Mouse (Mus musculus) left cerebral cortex, postnatal 10 days (tissue): ENCODE data around the gene Ndufa1. TPM values are rescaled to one million over a fixed set of nuclear protein-coding genes. Genes with fewer than 3 reads are reported as not detected.
"Not testable (repeated sequence)": the region's sequence is repeated elsewhere in the genome, so short reads cannot be mapped to it uniquely, and the experiment has no call there.

ENCODE experiments used
- DNase-seq, 2 experiments: peaks; one replicate each; pipeline ENCODE4 v3.0.0; 2021 to 2022; ENCODE audit warnings: low spot score in 2 of 2, mixed read lengths in 1 of 2; ENCODE audit errors: extremely low spot score in 1 of 2
- intact Hi-C: fragments of 180-260 bp; cut with DNase I; formaldehyde crosslinking; loops from one replicate; pipeline ENCODE4 v1.15.1; 2025
- total RNA-seq, 2 experiments: library from RNA; stranded (reverse); gene quantifications; 2 replicates each; pipeline ENCODE4 v1.2.3; 2021

Gene Ndufa1
- total RNA-seq = 100 to 1,000 TPM; 225 to 235 TPM

- intact Hi-C loops = no loop called here
- peak; percentile 73 to 87 for DNase-seq
These were observed at the start of gene Ndufa1, which contains the start of gene Rnf113a1 for GRCm38 (mm10) chrX:37191105-37191743. TSS of gene Ndufa1 (minus strand) at chrX:37191163. TSS of gene Rnf113a1 (plus strand) at chrX:37191245.

DNA sequence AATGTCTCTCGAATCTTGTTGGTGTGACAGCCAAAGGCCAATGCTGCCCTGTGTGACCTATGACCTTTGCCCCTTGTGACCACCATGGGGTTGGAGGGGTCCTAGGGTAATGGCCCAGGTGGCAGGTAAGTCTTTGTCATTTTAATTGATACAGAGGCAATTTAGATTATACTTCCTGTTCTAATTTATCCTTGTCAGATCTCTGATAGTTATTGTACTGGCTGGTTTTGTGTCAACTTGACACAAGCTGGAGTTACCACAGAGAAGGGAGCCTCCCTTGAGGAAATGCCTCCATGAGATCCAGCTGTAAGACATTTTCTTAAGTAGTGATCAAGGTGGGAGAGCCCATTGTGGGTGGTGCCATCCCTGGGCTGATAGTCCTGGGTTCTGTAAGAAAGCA lies 31.2 kb upstream of the Ndufa1 start, which contains the start of gene Rhox1:
TSS of gene Rhox1 (minus strand) at position 101 of the 400 bp plus-strand sequence.
- DNase-seq, intact Hi-C loops: not testable (repeated sequence)

- no peak for DNase-seq
- intact Hi-C loops = no loop called here
These were observed 20.0 kb upstream of the Ndufa1 start, which contains the start of gene Gm9 for GRCm38 (mm10) chrX:37210941-37211340. TSS of gene Gm9 (minus strand) at chrX:37211041.

- no peak for DNase-seq
- intact Hi-C loops = no loop called here
These were observed 7.7 kb upstream of the Ndufa1 start for GRCm38 (mm10) chrX:37198676-37199075.

GRCm38 (mm10) chrX:37191744-37192379 lies 899 bp upstream of the Ndufa1 start:
- no peak for DNase-seq
- intact Hi-C loops = no loop called here

- intact Hi-C loops = no loop called here
- no peak for DNase-seq
These were observed 233 bp downstream of the Ndufa1 start for GRCm38 (mm10) chrX:37190755-37191104.

DNA sequence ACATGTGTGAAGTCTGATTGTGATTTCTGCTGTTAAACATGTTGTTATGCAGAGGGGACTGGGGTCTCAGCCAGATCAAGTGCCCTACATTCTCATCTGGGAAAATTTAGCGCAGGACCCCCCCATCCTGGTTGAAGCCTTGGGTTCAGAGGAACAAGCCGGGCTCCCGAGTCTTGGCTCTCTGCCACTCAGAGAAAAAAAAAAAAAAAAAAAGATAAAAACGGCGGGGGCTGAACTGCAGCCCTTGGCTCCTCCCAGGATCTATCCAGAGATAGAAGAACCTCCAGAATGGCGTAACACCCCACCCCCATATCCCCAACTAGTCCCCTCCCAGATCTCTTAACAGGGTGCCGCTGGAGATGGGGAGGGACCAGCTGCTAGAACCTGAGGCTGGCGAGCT lies 6.6 kb downstream of the Ndufa1 start:
- DNase-seq, intact Hi-C loops: not testable (repeated sequence)

GRCm38 (mm10) chrX:37168742-37169141 lies 22.2 kb downstream of the Ndufa1 start, which contains the start of gene Akap14:
TSS of gene Akap14 (minus strand) at chrX:37168842.
- intact Hi-C loops = no loop called here
- no peak for DNase-seq

GRCm38 (mm10) chrX:37167085-37167484 lies 23.9 kb downstream of the Ndufa1 start:
- intact Hi-C loops = no loop called here
- peak; percentile 7 to 25 for DNase-seq

DNA sequence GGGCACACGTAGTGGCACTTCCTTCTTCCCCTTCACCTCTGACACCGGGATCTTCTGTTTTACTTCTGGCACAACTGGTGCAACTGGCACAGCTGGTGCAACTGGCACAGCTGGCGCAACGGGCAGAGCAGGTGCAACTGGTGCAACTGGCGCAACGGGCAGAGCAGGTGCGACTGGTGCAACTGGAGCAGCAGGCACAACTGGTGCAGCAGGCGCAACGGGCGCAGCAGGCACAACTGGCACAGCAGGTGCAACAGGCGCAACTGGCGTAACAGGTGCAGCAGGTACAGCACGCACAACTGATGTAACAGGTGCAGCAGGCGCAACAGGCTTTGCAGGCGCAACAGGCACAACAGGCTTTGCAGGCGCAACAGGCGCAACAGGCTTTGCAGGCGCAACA lies 27.8 kb downstream of the Ndufa1 start:
- DNase-seq = no peak
- intact Hi-C loops = no loop called here

- intact Hi-C loops = no loop called here
These were observed 29.8 kb downstream of the Ndufa1 start for GRCm38 (mm10) chrX:37161169-37161568.

GRCm38 (mm10) chrX:37157839-37158238 lies 33.1 kb downstream of the Ndufa1 start:
- no peak for DNase-seq

More at GRCm38 (mm10) chrX:37161169-37161568, 29.8 kb downstream of the Ndufa1 start:
- DNase-seq = no peak

GRCm38 (mm10) chrX:37144954-37145353 lies 46.0 kb downstream of the Ndufa1 start:
- DNase-seq = peak in 1 of 2 experiments; percentile 27
- intact Hi-C loops = loop anchor here (10.0 kb wide), 1 partner anchor 50 kb away; no protein-coding TSS in a partner anchor

More at GRCm38 (mm10) chrX:37157839-37158238, 33.1 kb downstream of the Ndufa1 start:
- intact Hi-C loops = no loop called here

DNA sequence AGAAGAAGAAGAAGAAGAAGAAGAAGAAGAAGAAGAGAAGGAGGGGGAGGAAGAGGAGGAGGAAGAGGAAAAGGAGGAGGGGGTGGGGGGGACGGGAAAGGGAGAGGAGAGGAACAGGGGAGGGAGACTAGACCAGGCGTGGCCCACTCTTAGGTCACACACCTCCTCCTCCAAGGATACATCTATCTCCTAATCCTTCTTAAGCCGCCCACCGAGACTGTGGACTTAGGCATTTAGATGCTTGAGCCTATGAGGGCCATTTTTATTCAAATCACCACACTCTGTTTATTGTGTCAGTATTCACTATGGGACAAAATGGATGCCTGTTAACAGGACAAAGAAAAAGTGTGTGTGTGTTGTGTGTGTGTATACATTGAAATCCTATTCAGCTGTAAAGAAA lies 46.5 kb downstream of the Ndufa1 start:
- intact Hi-C loops = loop anchor here (10.0 kb wide), 1 partner anchor 50 kb away; no protein-coding TSS in a partner anchor
- not testable (repeated sequence) for DNase-seq

DNA sequence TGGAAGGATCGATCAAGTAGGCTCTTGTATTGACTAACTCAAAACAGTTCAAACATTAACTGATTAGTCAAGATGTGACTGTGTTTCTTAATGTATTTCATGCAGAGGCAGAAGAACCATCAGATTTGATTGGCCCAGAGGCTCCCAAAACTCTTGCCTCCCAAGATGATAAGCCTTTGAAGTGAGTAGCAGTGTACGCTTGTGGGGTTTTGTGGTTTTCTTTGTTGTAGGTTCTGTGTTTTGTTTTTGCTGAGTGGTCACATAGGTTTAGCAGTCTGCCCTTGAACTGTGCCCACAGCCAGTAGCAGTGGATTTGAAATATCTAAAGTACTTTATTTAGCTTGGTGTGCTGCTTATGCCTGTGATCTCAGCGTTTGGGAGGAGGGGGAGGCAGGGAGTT lies 49.2 kb downstream of the Ndufa1 start:
- intact Hi-C loops = loop anchor here (10.0 kb wide), 1 partner anchor 47 kb away; no protein-coding TSS in a partner anchor
- no peak for DNase-seq

Other genes with a start within 250 kb of the Ndufa1 start
- gene Sept6, start 199.4 kb downstream of the Ndufa1 start, total RNA-seq = 10 to 100 TPM; 90.7 to 91.8 TPM
- gene Sowahd, start 142.3 kb downstream of the Ndufa1 start, total RNA-seq = not detected
- gene Rpl39, start 105.8 kb downstream of the Ndufa1 start, total RNA-seq = 100 to 1,000 TPM; 416 to 428 TPM
- 10 to 100 TPM; 17.0 to 18.4 TPM for gene Upf3b, start 80.8 kb downstream of the Ndufa1 start, total RNA-seq
- 10 to 100 TPM; 15.7 to 21.9 TPM for gene Nkap, start 64.4 kb downstream of the Ndufa1 start, total RNA-seq
- not detected for gene Akap14, start 22.3 kb downstream of the Ndufa1 start, total RNA-seq
- gene Rnf113a1, start 82 bp upstream of the Ndufa1 start, total RNA-seq = 1 to 10 TPM; 8.2 to 8.4 TPM
- not detected for gene Gm9, start 19.9 kb upstream of the Ndufa1 start, total RNA-seq
- gene Rhox1, start 31.1 kb upstream of the Ndufa1 start, total RNA-seq = not detected
- not detected for gene Rhox2a, start 53.8 kb upstream of the Ndufa1 start, total RNA-seq
- not detected for gene Rhox3a, start 58.8 kb upstream of the Ndufa1 start, total RNA-seq
- not detected for gene Rhox4a, start 74.2 kb upstream of the Ndufa1 start, total RNA-seq
- not detected for gene Rhox3a2, start 188.9 kb upstream of the Ndufa1 start, total RNA-seq
- not detected for gene Rhox4a2, start 199.7 kb upstream of the Ndufa1 start, total RNA-seq
- not detected for gene Rhox2b, start 220.9 kb upstream of the Ndufa1 start, total RNA-seq
- not detected for gene Rhox4b, start 241.3 kb upstream of the Ndufa1 start, total RNA-seq